Mouse (Mus musculus): ENCODE measurements around the gene Clpx.

DNA sequence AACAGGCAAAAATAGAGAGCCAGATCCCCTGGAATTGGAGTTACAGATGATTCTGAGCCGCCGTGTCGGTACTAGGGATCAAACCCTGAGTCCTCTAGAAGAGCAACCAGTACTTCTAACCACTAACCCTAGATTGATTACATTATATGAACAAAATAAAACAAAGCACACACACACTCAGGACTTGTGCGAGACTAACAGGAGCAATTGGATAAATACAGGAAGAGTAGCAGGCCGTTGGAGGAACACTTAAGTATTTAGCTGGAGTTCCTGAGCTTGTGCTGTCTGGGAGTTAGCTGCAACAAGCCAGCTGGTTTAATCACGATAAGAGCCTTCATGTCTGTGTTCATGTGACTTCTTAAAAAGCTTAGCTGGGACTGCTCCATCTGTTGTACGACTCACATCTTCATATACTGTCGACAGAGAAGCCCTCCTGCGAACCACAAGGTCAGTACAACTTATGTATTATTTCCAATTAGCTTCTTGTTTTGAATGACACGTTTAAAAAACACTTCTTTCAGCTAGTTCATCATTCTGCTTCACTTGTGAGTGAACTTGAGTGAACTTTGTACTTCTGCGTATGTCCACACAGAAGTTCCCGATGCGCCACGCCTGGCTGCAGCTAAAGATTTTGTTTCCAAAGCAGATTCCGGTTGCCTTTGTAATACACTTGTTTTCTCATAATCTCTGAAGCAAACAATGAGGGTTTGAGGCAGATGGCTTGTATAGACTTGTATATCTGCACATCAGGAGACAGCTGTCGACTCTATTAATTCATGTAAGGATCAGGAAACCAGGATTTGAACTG, 66.8 kb downstream of the Clpx start, which contains the start of gene Ubap1l:
- TF ChIP-seq CTCF (conservative IDR thresholded peaks at IDR 0.05; ENCODE audit: insufficient read depth, insufficient read length, low read depth, low read length) (no peak), POLR2A (IDR thresholded peaks at IDR 0.05; ENCODE audit: low read depth, low read length) (no peak)

All from kidney, adult 2 months (tissue).